Mouse (Mus musculus): ENCODE data around the gene Ppp4r4. TPM values are rescaled to one million over a fixed set of nuclear protein-coding genes. Genes with fewer than 3 reads are reported as not detected.

Gene Ppp4r4
- polyA plus RNA-seq, 1 experiment, result 0.09 TPM

GRCm38 (mm10) chr12:103643336-103643735, 111.3 kb downstream of the Ppp4r4 start:
- Histone ChIP-seq H3K79me2 (ENCODE audit: control insufficient read depth, insufficient read depth) (no peaks in the 10 kb centered on the region), H3K79me3 (ENCODE audit: low read depth) (no peaks in the 10 kb centered on the region), H3K36me3 (ENCODE audit: control insufficient read depth, insufficient read depth) (no peaks in the 10 kb centered on the region), H3K27me3 (ENCODE audit: control insufficient read depth, insufficient read depth, insufficient read length) (no peaks in the 10 kb centered on the region), H3K4me3 (ENCODE audit: insufficient read depth, poor library complexity, severe bottlenecking) (no peak overlapping the region), H3ac (ENCODE audit: control insufficient read depth, insufficient read length, low read depth) (no peak overlapping the region)
- TF ChIP-seq CTCF (IDR thresholded peaks at IDR 0.05; ENCODE audit: control insufficient read depth, insufficient read depth, insufficient read length), result peak; percentile 54
- TF ChIP-seq MYOD1 (IDR thresholded peaks at IDR 0.05; ENCODE audit: control insufficient read depth, insufficient read length, low read depth), result no peak

DNA sequence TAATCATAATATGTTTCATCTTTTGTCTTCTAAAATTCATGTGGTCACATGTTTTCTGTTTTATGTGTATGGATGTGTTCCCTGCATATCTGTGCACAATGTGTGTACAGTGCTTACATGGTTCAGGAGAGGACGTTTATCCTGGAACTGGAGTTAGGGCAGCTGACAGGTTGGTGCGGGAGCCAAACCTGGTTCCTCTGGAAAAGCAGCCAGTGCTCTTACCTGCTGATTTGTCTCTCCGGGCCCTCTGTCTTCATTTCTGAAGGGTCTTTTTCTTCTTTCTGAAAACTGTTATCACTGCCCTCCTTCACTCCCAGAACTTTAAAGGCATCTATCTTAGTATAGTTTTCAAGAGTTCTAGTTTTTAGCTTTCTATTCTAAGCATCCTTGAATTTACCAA, 111.7 kb downstream of the Ppp4r4 start:
- Histone ChIP-seq H3K27me3 (ENCODE audit: control insufficient read depth, insufficient read depth, insufficient read length) (no peaks in the 10 kb centered on the region), H3K79me3 (ENCODE audit: low read depth) (no peaks in the 10 kb centered on the region), H3K4me3 (ENCODE audit: insufficient read depth, poor library complexity, severe bottlenecking) (no peak overlapping the region), H3ac (ENCODE audit: control insufficient read depth, insufficient read length, low read depth) (no peak overlapping the region), H3K79me2 (ENCODE audit: control insufficient read depth, insufficient read depth) (no peaks in the 10 kb centered on the region), H3K36me3 (ENCODE audit: control insufficient read depth, insufficient read depth) (no peaks in the 10 kb centered on the region)
- TF ChIP-seq USF1 (IDR thresholded peaks at IDR 0.05; ENCODE audit: low read depth), result no peak
- TF ChIP-seq MAX (IDR thresholded peaks at IDR 0.05), result no peak
- TF ChIP-seq FOSL1 (IDR thresholded peaks at IDR 0.05; ENCODE audit: insufficient read depth, low read length, poor library complexity, severe bottlenecking), result no peak
- no peak for TF ChIP-seq CTCF (IDR thresholded peaks at IDR 0.05; ENCODE audit: control insufficient read depth, insufficient read depth, insufficient read length)

DNA sequence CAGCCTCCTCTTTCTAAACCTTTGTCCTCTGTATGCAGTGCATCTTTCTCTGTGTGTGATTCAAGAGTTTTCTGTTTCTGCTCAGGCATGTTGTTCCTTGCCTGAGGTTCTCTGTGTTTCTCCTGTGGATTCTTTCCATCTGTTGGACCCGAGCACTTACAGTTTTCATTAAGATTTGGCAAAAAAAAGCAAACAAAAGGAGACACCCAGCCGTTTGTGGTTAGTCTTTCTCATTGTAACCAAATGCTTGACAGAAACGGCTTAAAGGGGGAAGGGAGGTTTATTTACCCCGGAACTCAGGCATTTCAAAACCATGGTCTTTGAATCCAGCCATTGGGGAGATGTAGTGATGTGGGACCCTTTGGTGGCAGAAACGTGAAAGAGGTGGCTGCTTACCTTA, 112.5 kb downstream of the Ppp4r4 start:
- Histone ChIP-seq H3K79me3 (ENCODE audit: low read depth) (no peaks in the 10 kb centered on the region), H3K27me3 (ENCODE audit: control insufficient read depth, insufficient read depth, insufficient read length) (no peaks in the 10 kb centered on the region), H3ac (ENCODE audit: control insufficient read depth, insufficient read length, low read depth) (no peak overlapping the region), H3K79me2 (ENCODE audit: control insufficient read depth, insufficient read depth) (no peaks in the 10 kb centered on the region), H3K36me3 (ENCODE audit: control insufficient read depth, insufficient read depth) (no peaks in the 10 kb centered on the region), H3K4me3 (ENCODE audit: insufficient read depth, poor library complexity, severe bottlenecking) (no peak overlapping the region)
- no peak for TF ChIP-seq MYOG (IDR thresholded peaks at IDR 0.05; ENCODE audit: control insufficient read depth, extremely low read depth, insufficient read length)
- no peak for TF ChIP-seq MAX (IDR thresholded peaks at IDR 0.05)
- no peak for TF ChIP-seq MYOD1 (IDR thresholded peaks at IDR 0.05; ENCODE audit: control insufficient read depth, insufficient read length, low read depth)
- TF ChIP-seq USF1 (IDR thresholded peaks at IDR 0.05; ENCODE audit: low read depth), result no peak
- TF ChIP-seq CTCF (IDR thresholded peaks at IDR 0.05; ENCODE audit: control insufficient read depth, insufficient read depth, insufficient read length), result no peak
- no peak for TF ChIP-seq CEBPB (IDR thresholded peaks at IDR 0.05; ENCODE audit: low read depth)

DNA sequence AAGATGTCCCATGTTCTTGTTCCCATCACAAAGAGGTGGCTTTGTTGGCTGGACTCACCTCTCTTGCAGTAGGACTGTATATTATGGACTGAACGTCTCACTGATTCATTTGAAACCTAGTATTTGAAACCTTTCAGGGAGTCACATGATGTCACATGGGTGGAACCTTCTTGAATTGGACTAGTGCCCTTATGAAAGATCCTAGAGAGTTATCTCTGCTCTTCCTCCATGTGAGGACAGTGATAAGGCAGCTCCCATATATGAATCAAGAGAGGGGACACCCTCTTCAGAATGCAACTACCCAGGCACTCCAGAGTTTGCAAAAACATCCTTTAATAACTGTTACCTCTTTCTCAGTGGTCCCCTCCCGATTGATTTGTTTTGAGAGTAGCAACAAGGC, 114.2 kb downstream of the Ppp4r4 start:
- Histone ChIP-seq H3K79me3 (ENCODE audit: low read depth) (no peaks in the 10 kb centered on the region), H3K36me3 (ENCODE audit: control insufficient read depth, insufficient read depth) (no peaks in the 10 kb centered on the region), H3K27me3 (ENCODE audit: control insufficient read depth, insufficient read depth, insufficient read length) (no peaks in the 10 kb centered on the region), H3ac (ENCODE audit: control insufficient read depth, insufficient read length, low read depth) (no peak overlapping the region), H3K79me2 (ENCODE audit: control insufficient read depth, insufficient read depth) (no peaks in the 10 kb centered on the region), H3K4me3 (ENCODE audit: insufficient read depth, poor library complexity, severe bottlenecking) (no peak overlapping the region)
- TF ChIP-seq CEBPB (IDR thresholded peaks at IDR 0.05; ENCODE audit: low read depth), result no peak
- no peak for TF ChIP-seq MAX (IDR thresholded peaks at IDR 0.05)
- TF ChIP-seq MYOG (IDR thresholded peaks at IDR 0.05; ENCODE audit: control insufficient read depth, extremely low read depth, insufficient read length), result no peak
- no peak for TF ChIP-seq USF1 (IDR thresholded peaks at IDR 0.05; ENCODE audit: low read depth)
- no peak for TF ChIP-seq CTCF (IDR thresholded peaks at IDR 0.05; ENCODE audit: control insufficient read depth, insufficient read depth, insufficient read length)
- TF ChIP-seq FOSL1 (IDR thresholded peaks at IDR 0.05; ENCODE audit: insufficient read depth, low read length, poor library complexity, severe bottlenecking), result no peak
- no peak for TF ChIP-seq MYOD1 (IDR thresholded peaks at IDR 0.05; ENCODE audit: control insufficient read depth, insufficient read length, low read depth)

DNA sequence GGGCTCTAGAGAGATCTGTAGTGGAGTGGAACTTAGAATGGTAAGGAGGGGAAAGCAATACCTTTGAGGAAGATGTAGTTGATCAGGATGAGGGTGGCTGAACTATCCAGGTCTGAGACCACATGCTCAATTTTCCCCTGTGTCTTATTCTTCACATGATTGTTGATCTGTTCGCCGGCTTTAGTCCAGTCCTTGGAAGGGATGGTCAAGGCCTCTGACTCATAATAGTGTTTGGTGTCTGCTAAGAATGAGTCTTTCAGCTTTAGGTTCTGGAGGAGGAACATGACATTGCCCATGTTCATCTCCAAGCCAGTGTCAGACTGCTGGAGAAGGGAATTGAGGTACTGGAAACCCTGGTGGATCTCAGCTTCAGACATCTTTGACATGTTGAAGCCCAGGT, 121.8 kb downstream of the Ppp4r4 start:
- no peaks in the 10 kb centered on the region for H3K79me2 ChIP-seq (ENCODE audit: control insufficient read depth, insufficient read depth)
- no peak overlapping the region for H3K4me3 ChIP-seq (ENCODE audit: insufficient read depth, poor library complexity, severe bottlenecking)
- no peak for TF ChIP-seq MAX (IDR thresholded peaks at IDR 0.05)
- no peak for TF ChIP-seq MYOD1 (IDR thresholded peaks at IDR 0.05; ENCODE audit: control insufficient read depth, insufficient read length, low read depth)
- no peak for TF ChIP-seq MYOG (IDR thresholded peaks at IDR 0.05; ENCODE audit: control insufficient read depth, extremely low read depth, insufficient read length)
- TF ChIP-seq FOSL1 (IDR thresholded peaks at IDR 0.05; ENCODE audit: insufficient read depth, low read length, poor library complexity, severe bottlenecking), result no peak
- TF ChIP-seq CEBPB (IDR thresholded peaks at IDR 0.05; ENCODE audit: low read depth), result no peak
- H3K27me3 ChIP-seq (ENCODE audit: control insufficient read depth, insufficient read depth, insufficient read length), result no peaks in the 10 kb centered on the region
- H3K36me3 ChIP-seq (ENCODE audit: control insufficient read depth, insufficient read depth), result no peaks in the 10 kb centered on the region
- no peaks in the 10 kb centered on the region for H3K79me3 ChIP-seq (ENCODE audit: low read depth)
- no peak overlapping the region for H3ac ChIP-seq (ENCODE audit: control insufficient read depth, insufficient read length, low read depth)

- no peak for TF ChIP-seq USF1 (IDR thresholded peaks at IDR 0.05; ENCODE audit: low read depth)
- Histone ChIP-seq H3K4me3 (ENCODE audit: insufficient read depth, poor library complexity, severe bottlenecking) (no peak overlapping the region), H3K36me3 (ENCODE audit: control insufficient read depth, insufficient read depth) (no peaks in the 10 kb centered on the region), H3K79me3 (ENCODE audit: low read depth) (no peaks in the 10 kb centered on the region), H3K79me2 (ENCODE audit: control insufficient read depth, insufficient read depth) (no peaks in the 10 kb centered on the region), H3K27me3 (ENCODE audit: control insufficient read depth, insufficient read depth, insufficient read length) (no peaks in the 10 kb centered on the region), H3ac (ENCODE audit: control insufficient read depth, insufficient read length, low read depth) (no peak overlapping the region)
These were observed 123.3 kb downstream of the Ppp4r4 start for GRCm38 (mm10) chr12:103655123-103656044.

All from C2C12 (cell line).